Mouse (Mus musculus): ENCODE results near the gene Eln. TPM values are rescaled to one million over a fixed set of nuclear protein-coding genes. Genes with fewer than 3 reads are reported as not detected.

Gene Eln
- polyA plus RNA-seq, 1 experiment from 2014 or later, result 570 TPM

- 49% methylated on average over 2 of the region's 2 CpGs for WGBS
Observed at GRCm38 (mm10) chr5:134695539-134695938, 51.6 kb downstream of the Eln start.

GRCm38 (mm10) chr5:134695082-134695481 lies 52.0 kb downstream of the Eln start:
- Histone ChIP-seq H3K27ac (ENCODE audit: low read length) (peak overlapping the region; percentile 28; the same call in 1 of the 2 replicates), H3K4me3 (ENCODE audit: low read length) (no peak overlapping the region), H3K4me2 (ENCODE audit: low read depth, low read length) (no peak overlapping the region), H3K9ac (ENCODE audit: low read length) (no peak overlapping the region), H3K27me3 (ENCODE audit: control insufficient read depth, insufficient read depth, low read depth, low read length) (no peaks in the 10 kb centered on the region), H3K4me1 (replicated peaks; ENCODE audit: control insufficient read depth, insufficient read depth, low read length) (no peaks in the 10 kb centered on the region), H3K9me3 (ENCODE audit: control insufficient read depth, low read length) (no peaks in the 10 kb centered on the region), H3K36me3 (ENCODE audit: control insufficient read depth, insufficient read depth, low read length) (no peaks in the 10 kb centered on the region)
- 11% methylated on average over 2 of the region's 2 CpGs for WGBS
- peak; percentile 44 for ATAC-seq (ENCODE audit: low read depth)

More at GRCm38 (mm10) chr5:134695539-134695938, 51.6 kb downstream of the Eln start:
- Histone ChIP-seq H3K27ac (ENCODE audit: low read length) (peak overlapping the region; percentile 28; the same call in 1 of the 2 replicates), H3K9ac (ENCODE audit: low read length) (no peak overlapping the region), H3K27me3 (ENCODE audit: control insufficient read depth, insufficient read depth, low read depth, low read length) (no peaks in the 10 kb centered on the region), H3K4me2 (ENCODE audit: low read depth, low read length) (no peak overlapping the region), H3K36me3 (ENCODE audit: control insufficient read depth, insufficient read depth, low read length) (no peaks in the 10 kb centered on the region), H3K4me1 (replicated peaks; ENCODE audit: control insufficient read depth, insufficient read depth, low read length) (no peaks in the 10 kb centered on the region), H3K4me3 (ENCODE audit: low read length) (no peak overlapping the region), H3K9me3 (ENCODE audit: control insufficient read depth, low read length) (no peaks in the 10 kb centered on the region)
- peak; percentile 64 for ATAC-seq (ENCODE audit: low read depth)

- H3K9me3 ChIP-seq (ENCODE audit: control insufficient read depth, low read length), result no peaks in the 10 kb centered on the region
- no peaks in the 10 kb centered on the region for H3K27me3 ChIP-seq (ENCODE audit: control insufficient read depth, insufficient read depth, low read depth, low read length)
- WGBS, result 86% methylated on average over 1 of the region's 1 CpGs
- no peak for ATAC-seq (ENCODE audit: low read depth)
- no peak overlapping the region for H3K4me2 ChIP-seq (ENCODE audit: low read depth, low read length)
- H3K36me3 ChIP-seq (ENCODE audit: control insufficient read depth, insufficient read depth, low read length), result no peaks in the 10 kb centered on the region
- H3K4me3 ChIP-seq (ENCODE audit: low read length), result no peak overlapping the region
- peaks cover 7% of the 10 kb centered on the region for H3K4me1 ChIP-seq (replicated peaks; ENCODE audit: control insufficient read depth, insufficient read depth, low read length)
- no peak overlapping the region for H3K27ac ChIP-seq (ENCODE audit: low read length)
- no peak overlapping the region for H3K9ac ChIP-seq (ENCODE audit: low read length)
Observed at GRCm38 (mm10) chr5:134692704-134693103, 54.4 kb downstream of the Eln start.

- WGBS, result 0% methylated on average over 38 of the region's 38 CpGs
- Histone ChIP-seq H3K4me2 (ENCODE audit: low read depth, low read length) (peak overlapping the region; percentile 74), H3K36me3 (ENCODE audit: control insufficient read depth, insufficient read depth, low read length) (peaks cover 1% of the 10 kb centered on the region; the same call in 1 of the 2 replicates), H3K4me1 (replicated peaks; ENCODE audit: control insufficient read depth, insufficient read depth, low read length) (peaks cover 14% of the 10 kb centered on the region), H3K4me3 (ENCODE audit: low read length) (peak overlapping the region; percentile 73), H3K9me3 (ENCODE audit: control insufficient read depth, low read length) (no peaks in the 10 kb centered on the region), H3K9ac (ENCODE audit: low read length) (peak overlapping the region; percentile 57), H3K27me3 (ENCODE audit: control insufficient read depth, insufficient read depth, low read depth, low read length) (no peaks in the 10 kb centered on the region), H3K27ac (ENCODE audit: low read length) (peak overlapping the region; percentile 70)
- peak; percentile 96 for ATAC-seq (ENCODE audit: low read depth)
Observed at GRCm38 (mm10) chr5:134688718-134689284, 58.3 kb downstream of the Eln start.

GRCm38 (mm10) chr5:134688086-134688717 lies 58.9 kb downstream of the Eln start, which contains the start of gene Limk1:
Limk1 (minus strand) TSS chr5:134688598.
- peak within 1 kb of the TSS; percentile 79 for H3K9ac ChIP-seq (ENCODE audit: low read length)
- WGBS, result under 1% methylated on average over 57 of the region's 69 CpGs
- H3K4me3 ChIP-seq (ENCODE audit: low read length), result peak within 1 kb of the TSS; percentile 73
- H3K9me3 ChIP-seq (ENCODE audit: control insufficient read depth, low read length), result no peaks in the 10 kb centered on the region
- ATAC-seq (ENCODE audit: low read depth), result peak; percentile 4
- H3K36me3 ChIP-seq (ENCODE audit: control insufficient read depth, insufficient read depth, low read length), result peaks cover 2% of the 10 kb centered on the region; the same call in 1 of the 2 replicates
- H3K4me2 ChIP-seq (ENCODE audit: low read depth, low read length), result peak within 1 kb of the TSS; percentile 89
- no peaks in the 10 kb centered on the region for H3K27me3 ChIP-seq (ENCODE audit: control insufficient read depth, insufficient read depth, low read depth, low read length)
- peak within 1 kb of the TSS; percentile 70 for H3K27ac ChIP-seq (ENCODE audit: low read length)
- H3K4me1 ChIP-seq (replicated peaks; ENCODE audit: control insufficient read depth, insufficient read depth, low read length), result peaks cover 14% of the 10 kb centered on the region

- no peaks in the 10 kb centered on the region for H3K9me3 ChIP-seq (ENCODE audit: control insufficient read depth, low read length)
- H3K4me1 ChIP-seq (replicated peaks; ENCODE audit: control insufficient read depth, insufficient read depth, low read length), result peaks cover 14% of the 10 kb centered on the region
- no peak for ATAC-seq (ENCODE audit: low read depth)
- peak overlapping the region; percentile 89 for H3K4me2 ChIP-seq (ENCODE audit: low read depth, low read length)
- H3K4me3 ChIP-seq (ENCODE audit: low read length), result peak overlapping the region; percentile 73
- no peaks in the 10 kb centered on the region for H3K27me3 ChIP-seq (ENCODE audit: control insufficient read depth, insufficient read depth, low read depth, low read length)
- H3K9ac ChIP-seq (ENCODE audit: low read length), result peak overlapping the region; percentile 24; the same call in 1 of the 2 replicates
- H3K27ac ChIP-seq (ENCODE audit: low read length), result no peak overlapping the region
- WGBS, result 71% methylated on average over 1 of the region's 1 CpGs
- peaks cover 2% of the 10 kb centered on the region; the same call in 1 of the 2 replicates for H3K36me3 ChIP-seq (ENCODE audit: control insufficient read depth, insufficient read depth, low read length)
Observed at GRCm38 (mm10) chr5:134687187-134687586, 59.9 kb downstream of the Eln start.

- H3K36me3 ChIP-seq (ENCODE audit: control insufficient read depth, insufficient read depth, low read length), result peaks cover 2% of the 10 kb centered on the region; the same call in 1 of the 2 replicates
- no peaks in the 10 kb centered on the region for H3K27me3 ChIP-seq (ENCODE audit: control insufficient read depth, insufficient read depth, low read depth, low read length)
- H3K4me2 ChIP-seq (ENCODE audit: low read depth, low read length), result no peak overlapping the region
- peaks cover 14% of the 10 kb centered on the region for H3K4me1 ChIP-seq (replicated peaks; ENCODE audit: control insufficient read depth, insufficient read depth, low read length)
- no peak for ATAC-seq (ENCODE audit: low read depth)
- WGBS, result 92% methylated on average over 6 of the region's 6 CpGs
- H3K27ac ChIP-seq (ENCODE audit: low read length), result no peak overlapping the region
- no peak overlapping the region for H3K9ac ChIP-seq (ENCODE audit: low read length)
- H3K4me3 ChIP-seq (ENCODE audit: low read length), result no peak overlapping the region
- H3K9me3 ChIP-seq (ENCODE audit: control insufficient read depth, low read length), result no peaks in the 10 kb centered on the region
Observed at GRCm38 (mm10) chr5:134686541-134686940, 60.6 kb downstream of the Eln start.

GRCm38 (mm10) chr5:134684398-134684797 lies 62.7 kb downstream of the Eln start:
- Histone ChIP-seq H3K27me3 (ENCODE audit: control insufficient read depth, insufficient read depth, low read depth, low read length) (no peaks in the 10 kb centered on the region), H3K27ac (ENCODE audit: low read length) (no peak overlapping the region), H3K9ac (ENCODE audit: low read length) (no peak overlapping the region), H3K36me3 (ENCODE audit: control insufficient read depth, insufficient read depth, low read length) (peaks cover 2% of the 10 kb centered on the region; the same call in 1 of the 2 replicates), H3K4me3 (ENCODE audit: low read length) (no peak overlapping the region), H3K9me3 (ENCODE audit: control insufficient read depth, low read length) (no peaks in the 10 kb centered on the region), H3K4me1 (replicated peaks; ENCODE audit: control insufficient read depth, insufficient read depth, low read length) (peaks cover 26% of the 10 kb centered on the region), H3K4me2 (ENCODE audit: low read depth, low read length) (no peak overlapping the region)
- ATAC-seq (ENCODE audit: low read depth), result no peak
- 79% methylated on average over 2 of the region's 2 CpGs for WGBS

- no peaks in the 10 kb centered on the region for H3K27me3 ChIP-seq (ENCODE audit: control insufficient read depth, insufficient read depth, low read depth, low read length)
- H3K36me3 ChIP-seq (ENCODE audit: control insufficient read depth, insufficient read depth, low read length), result peaks cover 2% of the 10 kb centered on the region; the same call in 1 of the 2 replicates
- no peaks in the 10 kb centered on the region for H3K9me3 ChIP-seq (ENCODE audit: control insufficient read depth, low read length)
- H3K4me2 ChIP-seq (ENCODE audit: low read depth, low read length), result no peak overlapping the region
- ATAC-seq (ENCODE audit: low read depth), result no peak
- no peak overlapping the region for H3K4me3 ChIP-seq (ENCODE audit: low read length)
- WGBS, result 58% methylated on average over 2 of the region's 2 CpGs
- H3K4me1 ChIP-seq (replicated peaks; ENCODE audit: control insufficient read depth, insufficient read depth, low read length), result peaks cover 24% of the 10 kb centered on the region
- no peak overlapping the region for H3K9ac ChIP-seq (ENCODE audit: low read length)
- no peak overlapping the region for H3K27ac ChIP-seq (ENCODE audit: low read length)
Observed at GRCm38 (mm10) chr5:134683813-134684212, 63.3 kb downstream of the Eln start.

Data from lung, embryonic 16.5 days (tissue).